Mouse (Mus musculus): ENCODE data around the gene Mpv17l2. TPM values are rescaled to one million over a fixed set of nuclear protein-coding genes. Genes with fewer than 3 reads are reported as not detected.
A peak's percentile ranks its signal among the peaks of the same experiment; 100 is the strongest.

Mpv17l2 gene
- polyA plus RNA-seq, 1 experiment = 73.0 TPM

GRCm38 (mm10) chr8:70771217-70771616, 10.5 kb upstream of the Mpv17l2 start:
- TF ChIP-seq MYOD1 (IDR thresholded peaks at IDR 0.05; ENCODE audit: control insufficient read depth in 1 of 3, insufficient read length in 2 of 3, low read depth in 2 of 3) = peak in 2 of 3 experiments; percentile 53 to 84
- peak in 2 of 3 experiments; percentile 49 to 74 for TF ChIP-seq MYOG (IDR thresholded peaks at IDR 0.05; ENCODE audit: control insufficient read depth in 1 of 3, insufficient read depth in 1 of 3, insufficient read length in 2 of 3, low read depth in 2 of 3)
- no peak for TF ChIP-seq TCF12 (IDR thresholded peaks at IDR 0.05; ENCODE audit: insufficient read depth, poor library complexity, severe bottlenecking)
- Histone ChIP-seq H3K4me2 (ENCODE audit: low read depth) (no peak overlapping the region), H3K27me3 (ENCODE audit: control insufficient read depth, insufficient read depth, insufficient read length) (no peaks in the 10 kb centered on the region), H3K4me3 (no peak overlapping the region), H3K36me3 (ENCODE audit: control insufficient read depth, insufficient read depth) (peaks cover 6% of the 10 kb centered on the region), H3K79me2 (ENCODE audit: control insufficient read depth, insufficient read depth) (peaks cover 13% of the 10 kb centered on the region), H3ac (ENCODE audit: control insufficient read depth, insufficient read length) (no peak overlapping the region)

GRCm38 (mm10) chr8:70770748-70771147, 10.0 kb upstream of the Mpv17l2 start:
- H3ac ChIP-seq (ENCODE audit: control insufficient read depth, insufficient read length) = no peak overlapping the region
- H3K27me3 ChIP-seq (ENCODE audit: control insufficient read depth, insufficient read depth, insufficient read length) = no peaks in the 10 kb centered on the region
- TF ChIP-seq POLR2A (IDR thresholded peaks at IDR 0.05; ENCODE audit: insufficient read length, low read depth) (no peak), POLR2AphosphoS2 (IDR thresholded peaks at IDR 0.05; ENCODE audit: insufficient read length, low read depth) (no peak), MYOD1 (IDR thresholded peaks at IDR 0.05; ENCODE audit: control insufficient read depth in 1 of 3, insufficient read length in 2 of 3, low read depth in 2 of 3) (no peak), SRF (IDR thresholded peaks at IDR 0.05; ENCODE audit: control insufficient read depth, insufficient read length, low read depth) (no peak), TCF3 (IDR thresholded peaks at IDR 0.05; ENCODE audit: insufficient read length, low read depth) (no peak), USF1 (IDR thresholded peaks at IDR 0.05; ENCODE audit: low read depth) (no peak), CEBPB (IDR thresholded peaks at IDR 0.05; ENCODE audit: insufficient read depth, poor library complexity, severe bottlenecking) (no peak), MYOG (IDR thresholded peaks at IDR 0.05; ENCODE audit: control insufficient read depth in 1 of 3, insufficient read depth in 1 of 3, insufficient read length in 2 of 3, low read depth in 2 of 3) (no peak), TCF12 (IDR thresholded peaks at IDR 0.05; ENCODE audit: insufficient read depth, poor library complexity, severe bottlenecking) (no peak), MAX (IDR thresholded peaks at IDR 0.05; ENCODE audit: low read depth) (no peak), REST (IDR thresholded peaks at IDR 0.05; ENCODE audit: insufficient read depth, insufficient read length) (no peak), E2F4 (IDR thresholded peaks at IDR 0.05; ENCODE audit: insufficient read depth) (no peak)
- H3K4me3 ChIP-seq = no peak overlapping the region
- peaks cover 6% of the 10 kb centered on the region for H3K36me3 ChIP-seq (ENCODE audit: control insufficient read depth, insufficient read depth)
- peaks cover 8% of the 10 kb centered on the region for H3K79me2 ChIP-seq (ENCODE audit: control insufficient read depth, insufficient read depth)
- H3K4me2 ChIP-seq (ENCODE audit: low read depth) = no peak overlapping the region

GRCm38 (mm10) chr8:70769858-70770257, 9.1 kb upstream of the Mpv17l2 start:
- H3K79me2 ChIP-seq (ENCODE audit: control insufficient read depth, insufficient read depth) = no peaks in the 10 kb centered on the region
- peaks cover 6% of the 10 kb centered on the region for H3K36me3 ChIP-seq (ENCODE audit: control insufficient read depth, insufficient read depth)
- no peak overlapping the region for H3K4me3 ChIP-seq
- no peaks in the 10 kb centered on the region for H3K27me3 ChIP-seq (ENCODE audit: control insufficient read depth, insufficient read depth, insufficient read length)
- TF ChIP-seq TCF12 (IDR thresholded peaks at IDR 0.05; ENCODE audit: insufficient read depth, poor library complexity, severe bottlenecking) = no peak
- no peak for TF ChIP-seq CEBPB (IDR thresholded peaks at IDR 0.05; ENCODE audit: insufficient read depth, poor library complexity, severe bottlenecking)
- no peak overlapping the region for H3K4me2 ChIP-seq (ENCODE audit: low read depth)
- H3ac ChIP-seq (ENCODE audit: control insufficient read depth, insufficient read length) = no peak overlapping the region

- H3ac ChIP-seq (ENCODE audit: control insufficient read depth, insufficient read length) = no peak overlapping the region
- peaks cover 6% of the 10 kb centered on the region for H3K36me3 ChIP-seq (ENCODE audit: control insufficient read depth, insufficient read depth)
- no peaks in the 10 kb centered on the region for H3K27me3 ChIP-seq (ENCODE audit: control insufficient read depth, insufficient read depth, insufficient read length)
- H3K4me3 ChIP-seq = no peak overlapping the region
- no peak overlapping the region for H3K4me2 ChIP-seq (ENCODE audit: low read depth)
- no peaks in the 10 kb centered on the region for H3K79me2 ChIP-seq (ENCODE audit: control insufficient read depth, insufficient read depth)
- TF ChIP-seq POLR2A (IDR thresholded peaks at IDR 0.05; ENCODE audit: insufficient read length, low read depth) (peak; percentile 36), TCF12 (IDR thresholded peaks at IDR 0.05; ENCODE audit: insufficient read depth, poor library complexity, severe bottlenecking) (no peak), MAX (IDR thresholded peaks at IDR 0.05; ENCODE audit: low read depth) (no peak), POLR2AphosphoS2 (IDR thresholded peaks at IDR 0.05; ENCODE audit: insufficient read length, low read depth) (peak; percentile 68), USF1 (IDR thresholded peaks at IDR 0.05; ENCODE audit: low read depth) (no peak), REST (IDR thresholded peaks at IDR 0.05; ENCODE audit: insufficient read depth, insufficient read length) (no peak), E2F4 (IDR thresholded peaks at IDR 0.05; ENCODE audit: insufficient read depth) (no peak), MYOG (IDR thresholded peaks at IDR 0.05; ENCODE audit: control insufficient read depth in 1 of 3, insufficient read depth in 1 of 3, insufficient read length in 2 of 3, low read depth in 2 of 3) (peak in 1 of 3 experiments; percentile 68), MYOD1 (IDR thresholded peaks at IDR 0.05; ENCODE audit: control insufficient read depth in 1 of 3, insufficient read length in 2 of 3, low read depth in 2 of 3) (peak in 2 of 3 experiments; percentile 20 to 48), TCF3 (IDR thresholded peaks at IDR 0.05; ENCODE audit: insufficient read length, low read depth) (no peak), SRF (IDR thresholded peaks at IDR 0.05; ENCODE audit: control insufficient read depth, insufficient read length, low read depth) (no peak), CEBPB (IDR thresholded peaks at IDR 0.05; ENCODE audit: insufficient read depth, poor library complexity, severe bottlenecking) (no peak)
These were observed 8.6 kb upstream of the Mpv17l2 start for GRCm38 (mm10) chr8:70769359-70769758.

DNA sequence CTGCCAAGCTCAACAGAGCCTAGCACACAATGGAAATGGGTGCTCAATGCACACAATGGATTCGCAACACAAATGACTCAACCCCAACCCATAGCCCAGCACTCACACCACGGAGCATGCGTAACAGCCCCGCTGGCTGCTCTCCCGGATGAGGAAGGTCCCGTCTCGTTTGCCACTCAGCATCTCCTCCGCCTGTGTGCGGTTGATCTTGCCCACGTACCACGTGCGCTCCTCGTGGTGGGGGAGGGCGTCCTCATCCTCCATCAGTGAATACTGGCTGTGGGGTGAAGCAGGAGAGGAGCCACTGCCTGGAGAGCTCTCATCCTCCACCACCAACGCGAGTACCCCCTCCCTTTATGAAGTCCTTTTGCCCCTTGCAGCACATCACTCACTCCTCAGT, 8.2 kb upstream of the Mpv17l2 start:
- Histone ChIP-seq H3ac (ENCODE audit: control insufficient read depth, insufficient read length) (no peak overlapping the region), H3K4me2 (ENCODE audit: low read depth) (no peak overlapping the region), H3K4me3 (no peak overlapping the region), H3K36me3 (ENCODE audit: control insufficient read depth, insufficient read depth) (peaks cover 6% of the 10 kb centered on the region), H3K79me2 (ENCODE audit: control insufficient read depth, insufficient read depth) (no peaks in the 10 kb centered on the region), H3K27me3 (ENCODE audit: control insufficient read depth, insufficient read depth, insufficient read length) (no peaks in the 10 kb centered on the region)
- TF ChIP-seq MYOD1 (IDR thresholded peaks at IDR 0.05; ENCODE audit: control insufficient read depth in 1 of 3, insufficient read length in 2 of 3, low read depth in 2 of 3) (no peak), REST (IDR thresholded peaks at IDR 0.05; ENCODE audit: insufficient read depth, insufficient read length) (no peak), SRF (IDR thresholded peaks at IDR 0.05; ENCODE audit: control insufficient read depth, insufficient read length, low read depth) (no peak), MYOG (IDR thresholded peaks at IDR 0.05; ENCODE audit: control insufficient read depth in 1 of 3, insufficient read depth in 1 of 3, insufficient read length in 2 of 3, low read depth in 2 of 3) (no peak), E2F4 (IDR thresholded peaks at IDR 0.05; ENCODE audit: insufficient read depth) (no peak), MAX (IDR thresholded peaks at IDR 0.05; ENCODE audit: low read depth) (no peak), POLR2A (IDR thresholded peaks at IDR 0.05; ENCODE audit: insufficient read length, low read depth) (no peak), USF1 (IDR thresholded peaks at IDR 0.05; ENCODE audit: low read depth) (no peak), POLR2AphosphoS2 (IDR thresholded peaks at IDR 0.05; ENCODE audit: insufficient read length, low read depth) (no peak), TCF12 (IDR thresholded peaks at IDR 0.05; ENCODE audit: insufficient read depth, poor library complexity, severe bottlenecking) (no peak), CEBPB (IDR thresholded peaks at IDR 0.05; ENCODE audit: insufficient read depth, poor library complexity, severe bottlenecking) (no peak), TCF3 (IDR thresholded peaks at IDR 0.05; ENCODE audit: insufficient read length, low read depth) (no peak)

Data from myocyte (in vitro differentiated cells).